Mouse (Mus musculus) kidney, postnatal 14 days (tissue): ENCODE results near the gene Drd1.

Experiments
- DNase-seq: peaks from one replicate; pipeline ENCODE4 v3.0.0; 2022; ENCODE audit warnings: mixed read lengths

Gene Drd1

GRCm38 (mm10) chr13:54073066-54073465 is 17.6 kb upstream of the Drd1 start:
- DNase-seq, result peak; percentile 47

GRCm38 (mm10) chr13:54072526-54073057 is 17.1 kb upstream of the Drd1 start:
- no peak for DNase-seq

- peak; percentile 90 for DNase-seq
These were observed 16.3 kb upstream of the Drd1 start, which contains the start of gene Sfxn1 for GRCm38 (mm10) chr13:54071606-54072331. TSS of gene Sfxn1 (plus strand) at chr13:54071869.

GRCm38 (mm10) chr13:54071011-54071410 is 15.5 kb upstream of the Drd1 start:
- DNase-seq, result no peak

DNA sequence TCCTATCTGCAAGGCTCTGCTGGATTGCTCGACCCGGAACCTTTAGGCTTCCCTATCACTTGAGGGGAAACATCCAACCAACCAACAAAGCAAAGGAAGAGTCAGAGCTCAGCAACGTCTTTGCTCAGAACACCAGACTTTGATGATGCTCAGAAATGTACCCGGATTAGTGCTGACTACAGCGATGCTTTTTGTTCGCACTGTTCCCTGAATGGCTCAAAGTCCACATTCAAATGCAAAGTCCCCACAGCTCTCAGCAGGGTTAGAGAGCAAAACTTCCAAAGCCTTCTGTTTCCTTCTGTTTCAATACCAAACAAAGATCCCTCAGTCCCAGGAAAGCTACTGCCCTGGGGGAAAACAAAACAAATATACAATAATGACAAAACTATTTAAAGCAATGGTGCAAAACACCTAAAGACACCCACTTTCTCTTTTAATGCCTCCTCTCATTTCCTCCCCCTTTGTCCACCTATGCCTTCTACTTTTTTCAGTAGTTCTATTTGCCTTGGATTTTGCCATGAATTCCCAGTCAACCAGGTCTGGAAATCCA is 12.2 kb upstream of the Drd1 start:
- peak; percentile 72 for DNase-seq

DNA sequence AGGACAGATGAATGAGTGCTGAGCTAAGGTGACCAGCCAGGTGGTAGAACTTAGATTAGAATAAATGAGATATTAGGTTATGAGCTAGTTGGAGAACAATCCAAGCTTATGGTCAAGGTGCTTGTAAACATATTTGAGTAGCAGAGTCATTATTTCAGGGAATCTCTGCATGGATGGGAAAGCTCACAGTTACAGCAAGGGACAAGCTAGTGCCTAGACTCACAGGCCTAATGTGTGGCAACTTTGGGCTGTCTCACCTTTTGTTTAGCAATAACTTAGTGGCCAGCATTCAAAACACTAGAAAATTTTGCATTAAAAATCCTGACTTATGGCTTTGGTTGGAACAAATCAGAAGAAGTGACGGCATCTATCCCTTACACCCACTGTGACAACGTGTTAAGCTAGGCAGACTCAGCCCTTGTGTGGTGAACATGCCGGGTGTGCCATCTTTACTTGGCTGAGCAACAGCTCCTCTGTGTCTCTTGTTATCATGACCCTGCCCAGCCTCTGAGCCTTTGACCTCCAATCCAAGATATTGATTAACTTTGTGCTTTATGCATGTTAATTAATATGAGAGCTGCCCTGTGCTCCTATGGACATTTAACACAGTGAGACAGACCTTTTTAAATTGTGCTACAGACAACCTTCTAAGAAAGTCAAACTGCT is 10.7 kb upstream of the Drd1 start:
- no peak for DNase-seq

GRCm38 (mm10) chr13:54063292-54063691 is 7.8 kb upstream of the Drd1 start:
- peak; percentile 31 for DNase-seq

- DNase-seq, result no peak
These were observed 6.6 kb upstream of the Drd1 start for GRCm38 (mm10) chr13:54062068-54062467.

- DNase-seq, result no peak
These were observed 543 bp downstream of the Drd1 start for GRCm38 (mm10) chr13:54054962-54055361.

DNA sequence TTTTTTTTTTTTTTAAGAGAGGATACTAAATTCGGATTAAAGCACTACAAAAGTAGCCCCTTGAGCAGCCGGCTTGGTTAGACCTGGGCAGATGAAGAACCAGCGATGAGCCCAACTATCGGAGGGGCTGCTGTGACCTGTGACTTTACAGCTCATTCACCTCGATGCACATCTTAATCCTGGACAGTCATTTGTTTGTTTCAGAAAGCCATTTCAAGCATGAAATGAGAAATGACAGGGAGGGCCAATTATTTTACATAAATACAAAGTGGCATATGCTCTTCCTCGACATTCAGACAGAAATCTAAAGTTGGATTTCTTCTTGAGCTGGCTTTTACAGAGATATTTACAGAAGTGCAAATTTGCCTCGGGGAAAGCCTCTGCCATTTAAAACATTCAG is 3.9 kb downstream of the Drd1 start:
- DNase-seq, result no peak

DNA sequence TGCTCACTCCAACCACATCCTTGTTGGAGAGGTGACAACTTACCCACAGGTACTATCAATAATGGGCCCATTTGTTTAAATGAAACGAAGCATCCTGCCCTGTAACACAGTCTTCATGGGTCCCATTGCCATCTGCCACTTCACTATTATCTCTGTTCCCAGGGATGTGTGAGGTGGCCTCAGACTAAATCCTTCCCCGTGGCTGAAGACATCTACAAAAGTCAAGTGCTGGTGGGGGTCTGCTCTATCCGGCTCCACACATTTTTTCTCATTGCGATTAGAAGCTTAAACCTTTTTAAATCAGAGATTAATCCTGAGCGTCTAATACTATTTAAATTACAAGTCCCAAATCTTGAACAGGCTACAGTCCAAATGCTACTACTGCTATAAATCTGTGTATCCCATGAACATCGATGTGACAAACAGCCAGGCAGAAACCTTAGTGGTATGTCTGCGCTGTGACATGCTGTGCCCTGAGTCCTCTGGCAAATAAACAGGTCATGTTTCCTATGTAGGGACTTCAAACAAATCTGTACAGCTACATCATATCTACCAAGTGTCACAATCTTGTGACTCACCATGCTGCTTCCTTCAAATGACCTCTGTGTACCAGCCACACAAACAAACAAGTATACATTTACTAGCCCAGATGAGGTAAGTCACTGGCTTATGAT is 6.7 kb downstream of the Drd1 start:
- no peak for DNase-seq

DNA sequence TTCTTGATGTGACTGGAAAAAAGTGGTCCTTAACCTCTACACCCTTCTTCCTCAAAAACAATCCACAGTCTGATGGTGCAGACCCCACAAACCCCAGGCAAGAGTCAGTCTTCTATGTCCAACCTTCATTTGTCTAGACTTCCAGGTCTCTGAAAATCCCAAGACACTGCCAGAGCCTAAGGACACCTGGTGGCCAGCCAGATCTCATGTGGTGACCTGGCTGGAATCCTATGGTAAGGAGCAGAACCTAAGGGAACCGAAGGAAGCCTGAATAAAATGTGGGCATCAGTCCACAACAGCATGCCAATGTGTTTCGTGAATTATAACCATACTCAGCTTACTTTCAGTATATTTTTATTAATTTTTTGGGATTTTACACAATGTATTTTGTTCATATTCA is 15.2 kb downstream of the Drd1 start:
- no peak for DNase-seq

GRCm38 (mm10) chr13:54037936-54038335 is 17.6 kb downstream of the Drd1 start:
- no peak for DNase-seq

DNA sequence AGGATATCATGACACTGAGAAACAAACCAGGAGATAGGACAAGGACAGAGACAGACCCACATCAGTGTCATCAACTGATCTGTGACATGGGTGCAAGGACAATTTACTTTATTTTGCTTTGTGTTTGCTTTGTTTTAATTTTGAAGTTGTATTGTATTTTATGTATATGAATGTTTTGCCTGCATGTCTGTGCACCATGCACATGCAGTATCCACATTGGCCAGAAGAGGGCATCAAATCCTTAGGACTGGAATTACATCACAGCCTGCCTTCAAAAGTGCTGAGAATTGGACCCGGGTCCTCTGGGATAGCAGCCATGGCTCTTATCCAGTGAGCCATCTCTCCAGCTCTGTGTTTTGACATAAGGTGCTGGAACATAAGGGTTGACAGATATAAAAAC is 20.0 kb downstream of the Drd1 start:
- no peak for DNase-seq

GRCm38 (mm10) chr13:54033653-54034052 is 21.9 kb downstream of the Drd1 start:
- DNase-seq, result no peak

DNA sequence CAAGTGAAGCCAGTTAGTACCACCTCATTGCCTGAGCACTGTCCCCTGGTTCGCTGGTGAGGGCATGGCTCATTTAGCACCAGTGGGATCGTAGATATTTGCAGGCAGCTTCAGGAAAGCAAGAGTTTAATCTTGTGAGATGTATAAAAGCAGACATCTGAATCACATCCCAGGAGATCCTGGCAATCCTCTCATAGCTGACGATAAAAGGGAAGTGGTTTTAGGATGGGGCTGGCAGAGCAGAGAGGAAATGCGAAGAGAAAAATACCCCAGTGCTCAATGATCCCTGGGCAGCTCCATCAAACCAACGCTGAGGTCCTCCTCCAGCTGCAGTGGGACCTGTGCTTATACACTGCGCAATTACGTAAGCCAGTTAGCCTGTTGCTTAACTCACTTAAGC is 28.4 kb downstream of the Drd1 start:
- no peak for DNase-seq

DNA sequence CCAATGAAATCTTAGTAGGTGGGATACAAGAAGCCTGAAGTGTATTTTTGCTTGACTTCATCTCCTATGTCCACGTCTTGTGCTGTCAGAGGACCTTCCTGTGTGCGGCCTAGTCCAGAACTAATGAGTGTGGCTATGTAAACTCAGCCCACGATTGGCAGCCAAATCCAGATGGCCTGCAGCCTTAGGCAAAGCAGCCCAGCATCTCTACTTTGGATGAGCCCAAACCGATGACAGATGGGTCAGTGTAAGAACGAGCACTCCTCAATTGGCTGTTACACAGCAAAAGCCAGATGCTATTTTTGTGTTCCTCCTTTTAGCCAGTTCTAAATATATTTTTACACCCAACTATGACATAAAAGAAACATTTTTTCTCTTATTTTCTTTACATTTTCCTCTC is 32.2 kb downstream of the Drd1 start:
- no peak for DNase-seq

DNA sequence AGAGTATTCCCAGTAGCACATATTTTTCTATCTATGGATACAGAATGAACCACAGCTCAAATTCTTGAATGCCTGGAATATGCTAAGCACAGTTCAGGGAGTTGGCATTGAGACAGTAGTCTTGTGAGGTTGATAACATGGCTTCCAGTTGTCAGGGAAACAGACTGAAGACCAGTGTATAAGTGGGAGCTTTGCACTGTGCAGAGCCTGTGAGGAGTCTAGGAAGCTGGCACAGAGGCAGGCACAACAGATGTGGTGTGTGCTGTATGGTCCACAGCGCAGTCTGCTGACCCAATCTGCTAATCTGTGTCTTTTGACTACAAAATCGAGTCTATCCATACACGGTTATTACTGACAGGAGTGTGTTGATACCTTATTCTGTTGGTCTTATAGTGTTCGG is 46.8 kb downstream of the Drd1 start:
- DNase-seq, result no peak
